Mouse (Mus musculus) heart, postnatal 0 days (tissue): Measurements from ENCODE around the gene Cnbd2. TPM values are rescaled to one million over a fixed set of nuclear protein-coding genes. Genes with fewer than 3 reads are reported as not detected.
"Not testable (repeated sequence)": the region's sequence is repeated elsewhere in the genome, so short reads cannot be mapped to it uniquely, and the experiment has no call there.

Experiments
- ATAC-seq: fragments of 200-750 bp; cut with Nextera tagmentation; 2 replicates; pipeline ENCODE4 v1.8.0; 2017; ENCODE audit warnings: low read depth, moderate number of reproducible peaks, moderate library complexity; ENCODE audit not compliant: insufficient read depth
- DNase-seq: peaks from one replicate; pipeline ENCODE4 v3.0.0-alpha.2; 2016; ENCODE audit warnings: low spot score
- H3K27ac ChIP-seq: fragments of 300-500 bp; sonication (generic); 2 replicates; pipeline ENCODE4 v1.5.1; 2014; ENCODE audit warnings: low read depth, mild to moderate bottlenecking
- H3K27me3 ChIP-seq: fragments of 300-500 bp; sonication (generic); 2 replicates; pipeline ENCODE4 v1.6.1; 2014; ENCODE audit warnings: low read length, mixed read lengths; ENCODE audit not compliant: control insufficient read depth, insufficient read depth
- H3K36me3 ChIP-seq: fragments of 300-500 bp; sonication (generic); replicated peaks from 2 replicates; pipeline ENCODE4 v1.6.1; 2014; ENCODE audit warnings: low read length, mixed read lengths; ENCODE audit not compliant: control insufficient read depth, insufficient read depth
- H3K4me1 ChIP-seq: fragments of 300-500 bp; sonication (generic); 2 replicates; pipeline ENCODE4 v1.6.1; 2014; ENCODE audit warnings: antibody characterized with exemption; ENCODE audit not compliant: control insufficient read depth, insufficient read depth
- H3K4me2 ChIP-seq: fragments of 300-500 bp; sonication (generic); 2 replicates; pipeline ENCODE4 v1.6.1; 2014; ENCODE audit warnings: low read depth, mild to moderate bottlenecking, low read length, moderate library complexity
- H3K4me3 ChIP-seq: fragments of 300-500 bp; sonication (generic); 2 replicates; pipeline ENCODE4 v1.5.1; 2014; ENCODE audit warnings: low read depth, low read length
- H3K9ac ChIP-seq: fragments of 300-500 bp; sonication (generic); replicated peaks from 2 replicates; pipeline ENCODE4 v1.6.1; 2014; ENCODE audit warnings: low read depth, low read length, mixed read lengths
- H3K9me3 ChIP-seq: fragments of 300-500 bp; sonication (generic); replicated peaks from 2 replicates; pipeline ENCODE4 v1.6.1; 2016; ENCODE audit warnings: low read length; ENCODE audit not compliant: control insufficient read depth
- CTCF ChIP-seq: IDR thresholded peaks from 2 replicates; pipeline ENCODE4 v1.5.1; 2016; ENCODE audit warnings: antibody characterized with exemption, control low read depth, low read depth
- EP300 ChIP-seq: IDR thresholded peaks from 2 replicates; pipeline ENCODE4 v1.6.1; 2016; ENCODE audit warnings: antibody characterized with exemption, low read depth
- WGBS: fragments of 180-500 bp; shearing (Covaris S2); extraction: QIAGEN DNeasy Blood & Tissue Kit; methylation state at CpG from one replicate; pipeline ENCODE4 v1.1.7; 2014; 5-methylcytosine and 5-hydroxymethylcytosine counted together
- polyA plus RNA-seq: library from polyadenylated mRNA; unstranded; fragments of >200 nt; fragmentation: Nextera tagmentation; extraction: Ambion mirVana; gene quantifications from 2 replicates; pipeline ENCODE4 v1.2.1, GENCODE M21; 2015
- total RNA-seq: library from RNA; depleted of rRNA; stranded (reverse); fragments of >200 nt; gene quantifications from 2 replicates; pipeline ENCODE4 v1.2.3, GENCODE M21; 2014; ENCODE audit warnings: low replicate concordance

The Cnbd2 gene
- total and polyA plus RNA-seq, 2 experiments from 2014 or later: 1.1 to 3.7 TPM

DNA sequence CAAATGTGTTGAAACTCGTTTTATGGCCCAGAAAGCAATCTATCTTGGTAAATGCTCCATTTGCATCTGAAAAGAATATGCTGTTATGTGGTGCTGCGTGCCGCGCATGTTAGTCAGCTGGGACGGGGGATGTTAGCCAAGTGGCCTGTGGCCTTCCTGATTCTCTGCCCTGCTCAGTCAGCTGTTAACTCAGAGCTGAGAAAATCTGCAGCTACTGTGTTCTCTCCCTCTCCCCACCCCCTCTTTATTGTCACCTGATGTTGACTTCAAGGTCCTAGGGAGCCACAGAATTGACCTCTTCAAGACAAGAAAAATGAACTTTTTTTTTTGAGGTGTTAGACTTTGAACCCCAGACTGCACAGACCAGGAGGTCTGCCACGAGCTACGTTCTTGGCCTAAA is 43.9 kb downstream of the Cnbd2 start:
- Histone ChIP-seq H3K27me3 (no peaks in the 10 kb centered on the region), H3K4me3 (no peak overlapping the region), H3K4me2 (no peak overlapping the region), H3K9ac (no peak overlapping the region), H3K4me1 (no peaks in the 10 kb centered on the region), H3K9me3 (no peaks in the 10 kb centered on the region), H3K27ac (no peak overlapping the region), H3K36me3 (no peaks in the 10 kb centered on the region)
- 72% methylated on average over 7 of the region's 7 CpGs for WGBS
- DNase-seq: no peak
- ATAC-seq: no peak
- TF ChIP-seq CTCF (no peak), EP300 (no peak)

DNA sequence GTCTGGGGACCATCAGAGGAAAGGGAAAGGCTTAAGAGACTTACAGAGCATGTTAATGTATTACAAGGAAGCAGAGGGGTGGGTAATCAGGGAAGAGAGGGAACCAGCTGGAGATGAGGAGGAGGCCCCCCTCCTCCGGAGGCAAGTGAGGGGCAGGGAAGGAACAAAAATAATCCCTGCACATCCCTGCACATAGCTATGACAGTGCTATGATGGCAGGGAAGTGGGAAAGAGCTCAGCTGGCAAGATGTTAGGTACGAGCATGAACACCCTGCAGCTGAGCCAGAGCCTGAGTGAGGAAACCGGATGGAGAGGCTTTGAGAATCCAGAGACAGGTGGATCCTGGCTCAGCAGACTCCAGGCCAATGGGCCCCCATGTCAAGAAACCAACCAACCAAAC is 56.4 kb downstream of the Cnbd2 start:
- no peak overlapping the region for H3K9ac ChIP-seq
- no peak for DNase-seq
- H3K4me2 ChIP-seq: no peak overlapping the region
- H3K27me3 ChIP-seq: no peaks in the 10 kb centered on the region
- TF ChIP-seq EP300 (no peak), CTCF (no peak)
- WGBS: 68% methylated on average over 3 of the region's 3 CpGs
- no peaks in the 10 kb centered on the region for H3K9me3 ChIP-seq
- no peaks in the 10 kb centered on the region for H3K36me3 ChIP-seq
- no peak overlapping the region for H3K27ac ChIP-seq
- no peak for ATAC-seq
- H3K4me1 ChIP-seq: no peaks in the 10 kb centered on the region
- H3K4me3 ChIP-seq: no peak overlapping the region

DNA sequence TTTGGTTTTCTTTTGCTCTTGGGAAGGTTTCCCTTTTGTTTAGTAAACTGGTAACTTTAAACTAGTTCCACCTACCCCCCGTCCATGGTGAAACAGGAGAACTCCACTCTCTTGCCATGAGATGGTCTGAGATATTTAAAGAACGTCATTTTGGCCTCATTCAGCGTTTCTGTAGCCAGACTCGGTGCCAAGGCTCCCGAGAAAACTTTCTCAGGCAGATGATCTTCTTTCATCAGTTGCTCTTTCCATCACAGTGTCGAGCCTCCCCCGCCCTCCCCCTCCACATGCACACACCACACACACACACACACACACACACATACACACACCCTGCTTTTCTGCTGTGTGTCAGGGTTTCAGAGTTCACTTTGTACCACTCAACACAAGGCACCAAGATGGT is 58.8 kb downstream of the Cnbd2 start:
- TF ChIP-seq CTCF (no peak), EP300 (no peak)
- DNase-seq: no peak
- H3K9ac ChIP-seq: no peak overlapping the region
- no peaks in the 10 kb centered on the region for H3K36me3 ChIP-seq
- no peaks in the 10 kb centered on the region for H3K4me1 ChIP-seq
- no peaks in the 10 kb centered on the region for H3K9me3 ChIP-seq
- H3K27me3 ChIP-seq: no peaks in the 10 kb centered on the region
- no peak for ATAC-seq
- H3K4me2 ChIP-seq: no peak overlapping the region
- 59% methylated on average over 7 of the region's 7 CpGs for WGBS
- H3K4me3 ChIP-seq: no peak overlapping the region
- no peak overlapping the region for H3K27ac ChIP-seq

DNA sequence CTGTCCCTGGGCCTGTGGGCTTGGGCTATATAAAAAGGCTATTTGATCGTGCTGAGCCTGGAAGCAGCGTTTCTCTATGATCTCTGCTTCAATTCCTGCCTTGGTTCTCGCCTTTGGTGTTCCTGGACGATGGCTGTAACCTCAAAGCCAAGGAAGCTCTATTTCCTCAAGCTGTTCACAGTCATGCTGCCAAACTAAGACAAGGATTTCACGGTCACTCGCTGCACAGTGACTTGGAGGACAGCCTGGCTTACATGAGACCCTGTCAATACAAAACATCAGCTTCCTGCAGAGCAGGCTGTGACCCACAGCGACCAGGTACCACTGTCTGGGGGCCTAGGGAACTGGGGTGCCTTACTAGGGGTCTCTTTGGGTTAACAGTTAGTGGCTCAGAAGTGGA is 64.9 kb downstream of the Cnbd2 start:
- no peaks in the 10 kb centered on the region for H3K27me3 ChIP-seq
- 72% methylated on average over 7 of the region's 7 CpGs for WGBS
- no peak overlapping the region for H3K4me3 ChIP-seq
- no peak overlapping the region for H3K27ac ChIP-seq
- ATAC-seq (no peak), DNase-seq (no peak)
- no peaks in the 10 kb centered on the region for H3K36me3 ChIP-seq
- no peak overlapping the region for H3K9ac ChIP-seq
- no peak for TF ChIP-seq CTCF
- no peak for TF ChIP-seq EP300
- no peak overlapping the region for H3K4me2 ChIP-seq
- H3K4me1 ChIP-seq: no peaks in the 10 kb centered on the region
- H3K9me3 ChIP-seq: no peaks in the 10 kb centered on the region

DNA sequence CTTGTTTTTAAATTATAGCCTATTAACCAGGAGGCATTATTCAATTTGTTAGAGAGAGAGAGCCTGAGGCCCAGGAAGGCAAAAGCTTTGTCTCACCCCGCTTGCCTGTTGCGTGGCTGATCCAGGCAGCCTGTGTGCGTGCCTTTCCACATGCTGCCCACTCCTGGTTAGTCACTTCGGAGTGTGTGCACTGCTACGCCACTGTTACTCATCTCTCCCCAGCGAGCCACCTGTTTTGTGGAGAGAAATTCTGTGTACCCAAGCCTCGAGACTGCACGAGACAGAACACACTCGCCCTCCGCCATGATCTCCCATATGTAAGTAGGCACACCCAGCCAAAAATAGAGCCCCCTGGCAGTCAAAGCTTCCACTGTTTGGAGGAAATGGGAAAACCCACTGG is 67.8 kb downstream of the Cnbd2 start:
- ATAC-seq (no peak), DNase-seq (no peak)
- TF ChIP-seq CTCF: no peak
- H3K4me2 ChIP-seq: no peak overlapping the region
- H3K4me3 ChIP-seq: no peak overlapping the region
- H3K36me3 ChIP-seq: no peaks in the 10 kb centered on the region
- H3K9me3 ChIP-seq: 0 out of 2 replicates have a peak, but pooled peaks cover 8% of the 10 kb centered on the region
- H3K27ac ChIP-seq: no peak overlapping the region
- WGBS: 85% methylated on average over 10 of the region's 10 CpGs
- H3K4me1 ChIP-seq: no peaks in the 10 kb centered on the region
- no peak overlapping the region for H3K9ac ChIP-seq
- H3K27me3 ChIP-seq: no peaks in the 10 kb centered on the region

DNA sequence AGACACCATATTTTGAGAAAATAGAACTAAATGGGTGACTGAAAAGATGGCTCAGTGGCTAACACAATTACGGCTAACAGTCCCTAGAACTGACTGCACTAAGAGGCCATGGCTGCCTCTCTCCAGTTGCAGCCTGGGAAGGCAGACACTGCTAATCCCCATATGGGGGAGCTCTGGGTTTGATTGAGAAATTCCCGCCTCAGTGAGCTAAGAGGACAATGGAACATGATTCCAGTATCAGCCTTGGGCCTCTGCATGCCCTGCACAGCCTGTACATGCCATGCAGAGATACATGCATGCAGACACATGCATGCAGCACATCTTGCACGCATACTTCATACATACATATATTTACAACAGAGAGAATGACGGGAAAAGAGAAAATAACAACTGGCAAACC is 69.3 kb downstream of the Cnbd2 start:
- ATAC-seq: no peak
- no peak overlapping the region for H3K4me2 ChIP-seq
- H3K27me3 ChIP-seq: no peaks in the 10 kb centered on the region
- TF ChIP-seq EP300 (no peak), CTCF (peak; percentile 36)
- WGBS: 68% methylated on average over 4 of the region's 4 CpGs
- no peak overlapping the region for H3K4me3 ChIP-seq
- H3K9ac ChIP-seq: no peak overlapping the region
- no peaks in the 10 kb centered on the region for H3K4me1 ChIP-seq
- no peak for DNase-seq
- H3K9me3 ChIP-seq: 0 out of 2 replicates have a peak, but pooled peaks cover 8% of the 10 kb centered on the region
- H3K36me3 ChIP-seq: no peaks in the 10 kb centered on the region
- no peak overlapping the region for H3K27ac ChIP-seq

DNA sequence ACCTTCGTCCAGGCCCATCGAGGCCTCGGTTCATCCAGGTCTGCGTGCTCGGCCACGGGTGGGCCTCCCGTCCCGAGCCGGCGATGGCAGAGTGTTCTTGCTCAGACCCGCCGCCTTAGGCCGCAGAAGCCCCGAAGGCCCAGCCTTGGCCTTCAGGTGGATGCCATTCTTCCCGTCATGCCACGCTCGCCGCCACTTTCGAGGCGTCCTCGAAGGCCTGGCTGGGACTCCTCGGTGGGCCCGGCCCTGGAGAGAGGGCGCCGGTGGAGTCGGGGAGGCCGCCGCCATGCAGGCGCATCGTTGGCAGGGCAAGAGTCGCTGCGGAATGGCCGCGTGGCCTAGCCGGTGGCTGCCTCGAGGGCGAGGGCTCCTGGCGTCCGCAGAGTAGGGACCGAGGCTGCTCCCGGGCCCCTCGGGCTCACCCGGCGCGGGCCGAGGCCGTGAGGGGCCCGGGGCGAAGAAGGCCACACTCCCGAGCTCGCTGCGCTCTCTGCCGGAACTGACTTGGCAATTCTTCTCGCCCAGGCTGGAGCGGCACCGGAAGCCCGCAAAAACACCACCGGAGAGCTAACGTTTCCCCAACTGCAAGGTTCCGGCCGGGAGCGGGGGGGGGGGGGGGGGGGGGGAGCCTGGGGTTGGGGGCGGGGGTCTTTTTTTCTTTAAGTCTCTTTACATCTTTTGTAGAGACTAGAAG is 80.5 kb downstream of the Cnbd2 start:
- H3K27ac ChIP-seq: peak overlapping the region; percentile 74; the same call in 1 of the 2 replicates
- WGBS: 2% methylated on average over 6 of the region's 63 CpGs

More for the DNA sequence above, 80.5 kb downstream of the Cnbd2 start:
- H3K27me3 ChIP-seq, H3K36me3 ChIP-seq, H3K9me3 ChIP-seq, H3K4me1 ChIP-seq: not testable (repeated sequence)
- H3K9ac ChIP-seq: 0 out of 2 replicates have a peak overlapping the region, but pooled peaks have one; percentile 48
- peak; percentile 95 for ATAC-seq
- peak overlapping the region; percentile 48 for H3K4me2 ChIP-seq
- peak overlapping the region; percentile 48 for H3K4me3 ChIP-seq
- peak; percentile 83 for DNase-seq
